Mouse (Mus musculus): ENCODE data around the gene Fkbp10.
A peak's percentile ranks its signal among the peaks of the same experiment; 100 is the strongest.

Fkbp10 gene

GRCm38 (mm10) chr11:100394353-100395074 lies 21.0 kb upstream of the Fkbp10 start:
- no peak for DNase-seq (ENCODE audit: low spot score)

GRCm38 (mm10) chr11:100395200-100395599 lies 20.3 kb upstream of the Fkbp10 start:
- DNase-seq (ENCODE audit: low spot score): peak; percentile 85

- DNase-seq (ENCODE audit: low spot score): peak; percentile 52
These were observed 19.5 kb upstream of the Fkbp10 start for GRCm38 (mm10) chr11:100395861-100396631.

- peak; percentile 52 for DNase-seq (ENCODE audit: low spot score)
These were observed 18.5 kb upstream of the Fkbp10 start for GRCm38 (mm10) chr11:100396886-100397599.

- DNase-seq (ENCODE audit: low spot score): peak; percentile 100
These were observed 17.7 kb upstream of the Fkbp10 start, which contains the start of gene Jup for GRCm38 (mm10) chr11:100397600-100398389. TSS of gene Jup (minus strand) at chr11:100397763.

GRCm38 (mm10) chr11:100398517-100398916 lies 17.0 kb upstream of the Fkbp10 start:
- DNase-seq (ENCODE audit: low spot score): no peak

- DNase-seq (ENCODE audit: low spot score): no peak
These were observed 16.2 kb upstream of the Fkbp10 start for GRCm38 (mm10) chr11:100399320-100399719.

GRCm38 (mm10) chr11:100399727-100400538 lies 15.6 kb upstream of the Fkbp10 start:
- DNase-seq (ENCODE audit: low spot score): no peak

- DNase-seq (ENCODE audit: low spot score): no peak
These were observed 14.7 kb upstream of the Fkbp10 start for GRCm38 (mm10) chr11:100400842-100401241.

- DNase-seq (ENCODE audit: low spot score): no peak
These were observed 13.3 kb upstream of the Fkbp10 start for GRCm38 (mm10) chr11:100402240-100402639.

- DNase-seq (ENCODE audit: low spot score): peak; percentile 68
These were observed 12.8 kb upstream of the Fkbp10 start for GRCm38 (mm10) chr11:100402682-100403081.

- DNase-seq (ENCODE audit: low spot score): no peak
These were observed 11.9 kb upstream of the Fkbp10 start for GRCm38 (mm10) chr11:100403445-100404134.

GRCm38 (mm10) chr11:100404456-100405074 lies 10.9 kb upstream of the Fkbp10 start:
- no peak for DNase-seq (ENCODE audit: low spot score)

GRCm38 (mm10) chr11:100406273-100406672 lies 9.2 kb upstream of the Fkbp10 start:
- peak; percentile 61 for DNase-seq (ENCODE audit: low spot score)

GRCm38 (mm10) chr11:100406995-100407705 lies 8.3 kb upstream of the Fkbp10 start:
- DNase-seq (ENCODE audit: low spot score): peak; percentile 45

GRCm38 (mm10) chr11:100408076-100408834 lies 7.2 kb upstream of the Fkbp10 start:
- DNase-seq (ENCODE audit: low spot score): peak; percentile 77

GRCm38 (mm10) chr11:100408835-100409462 lies 6.5 kb upstream of the Fkbp10 start:
- DNase-seq (ENCODE audit: low spot score): no peak

GRCm38 (mm10) chr11:100409686-100410085 lies 5.8 kb upstream of the Fkbp10 start:
- no peak for DNase-seq (ENCODE audit: low spot score)
